Mouse (Mus musculus) heart, embryonic 12.5 days (tissue): ENCODE measurements at regions not wholly inside any gene's neighbourhood (a gene's known extent, or its start where the extent isn't known, plus 50 kb on each side); places are given as distances from the start of the nearest gene placed in this dataset.

Experiments
- ATAC-seq: fragments of 200-750 bp; cut with Nextera tagmentation; 2 replicates; pipeline ENCODE4 v1.8.0; 2017; ENCODE audit warnings: moderate TSS enrichment, moderate library complexity; ENCODE audit not compliant: insufficient number of reproducible peaks, low FRiP score
- H3K27ac ChIP-seq: fragments of 300-500 bp; sonication (generic); 2 replicates; pipeline ENCODE4 v1.5.1; 2016; ENCODE audit warnings: mild to moderate bottlenecking, moderate library complexity; ENCODE audit not compliant: poor library complexity, severe bottlenecking
- H3K27me3 ChIP-seq: fragments of 300-500 bp; sonication (generic); replicated peaks from 2 replicates; pipeline ENCODE4 v1.6.1; 2016; ENCODE audit warnings: mild to moderate bottlenecking, moderate library complexity
- H3K36me3 ChIP-seq: fragments of 300-500 bp; sonication (generic); 2 replicates; pipeline ENCODE4 v1.6.1; 2016; ENCODE audit warnings: mild to moderate bottlenecking, moderate library complexity
- H3K4me1 ChIP-seq: fragments of 300-500 bp; sonication (generic); replicated peaks from 2 replicates; pipeline ENCODE4 v1.6.1; 2016; ENCODE audit warnings: mild to moderate bottlenecking
- H3K4me2 ChIP-seq: fragments of 300-500 bp; sonication (generic); 2 replicates; pipeline ENCODE4 v1.6.1; 2016; ENCODE audit warnings: mild to moderate bottlenecking, moderate library complexity
- H3K4me3 ChIP-seq: fragments of 300-500 bp; sonication (generic); 2 replicates; pipeline ENCODE4 v1.5.1; 2016; ENCODE audit warnings: mild to moderate bottlenecking
- H3K9ac ChIP-seq: fragments of 300-500 bp; sonication (generic); 2 replicates; pipeline ENCODE4 v1.6.1; 2016; ENCODE audit warnings: mild to moderate bottlenecking, moderate library complexity
- H3K9me3 ChIP-seq: fragments of 300-500 bp; sonication (generic); replicated peaks from 2 replicates; pipeline ENCODE4 v1.6.1; 2016; ENCODE audit warnings: mild to moderate bottlenecking, moderate library complexity
- WGBS: fragments of 180-500 bp; shearing (Covaris S2); methylation state at CpG from one replicate; pipeline ENCODE4 v1.1.7; 2016; 5-methylcytosine and 5-hydroxymethylcytosine counted together

DNA sequence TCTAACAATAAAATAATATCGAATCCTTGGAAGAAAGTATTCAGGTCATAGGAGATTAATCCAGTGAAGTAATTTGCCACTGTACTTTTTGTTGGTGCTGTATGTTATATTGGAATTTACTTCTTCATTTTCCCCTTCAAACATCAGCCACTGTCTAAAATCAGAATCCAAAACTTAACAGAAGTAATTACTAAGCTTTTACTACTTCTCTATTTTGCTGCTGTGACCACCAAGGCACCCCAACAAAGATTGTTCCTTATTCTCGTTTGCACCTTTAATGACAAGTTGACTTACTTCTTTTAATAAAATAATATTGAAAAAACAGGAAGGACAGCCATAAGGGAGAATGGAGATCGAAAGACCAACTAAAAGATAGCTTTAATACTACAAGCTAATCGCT is 1130.1 kb upstream of the Cited2 start:
- H3K9ac ChIP-seq = no peak overlapping the region
- H3K36me3 ChIP-seq = no peaks in the 10 kb centered on the region
- WGBS = 85% methylated on average over 4 of the region's 4 CpGs
- H3K9me3 ChIP-seq = no peaks in the 10 kb centered on the region
- ATAC-seq = no peak
- H3K4me3 ChIP-seq = no peak overlapping the region
- no peak overlapping the region for H3K4me2 ChIP-seq
- H3K27ac ChIP-seq = no peak overlapping the region
- 0 out of 2 replicates have a peak, but pooled peaks cover 6% of the 10 kb centered on the region for H3K4me1 ChIP-seq
- no peaks in the 10 kb centered on the region for H3K27me3 ChIP-seq

DNA sequence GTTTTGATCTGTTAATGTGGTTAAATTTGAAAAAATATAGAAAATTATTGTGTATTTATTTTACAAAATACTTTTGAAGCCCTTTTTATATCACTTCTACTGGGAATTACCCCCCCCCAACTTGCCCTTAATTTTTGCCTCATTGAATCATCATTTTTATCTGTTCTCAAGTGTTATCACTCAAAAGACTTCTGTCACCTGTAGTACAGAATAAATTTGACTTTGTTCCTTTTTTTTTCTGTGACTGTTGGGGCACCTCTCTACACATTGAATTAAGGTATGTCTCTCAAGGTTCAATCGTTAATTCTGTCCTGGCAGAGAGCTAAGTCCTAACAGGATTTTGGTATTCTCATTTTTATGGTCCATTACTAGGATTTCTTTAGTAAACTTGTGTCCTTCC is 1123.0 kb upstream of the Cited2 start:
- H3K36me3 ChIP-seq = no peaks in the 10 kb centered on the region
- no peaks in the 10 kb centered on the region for H3K9me3 ChIP-seq
- no peak overlapping the region for H3K4me2 ChIP-seq
- H3K27me3 ChIP-seq = no peaks in the 10 kb centered on the region
- H3K4me1 ChIP-seq = no peaks in the 10 kb centered on the region
- H3K9ac ChIP-seq = no peak overlapping the region
- ATAC-seq = no peak
- H3K27ac ChIP-seq = no peak overlapping the region
- WGBS = 81% methylated on average over 1 of the region's 1 CpGs
- no peak overlapping the region for H3K4me3 ChIP-seq

DNA sequence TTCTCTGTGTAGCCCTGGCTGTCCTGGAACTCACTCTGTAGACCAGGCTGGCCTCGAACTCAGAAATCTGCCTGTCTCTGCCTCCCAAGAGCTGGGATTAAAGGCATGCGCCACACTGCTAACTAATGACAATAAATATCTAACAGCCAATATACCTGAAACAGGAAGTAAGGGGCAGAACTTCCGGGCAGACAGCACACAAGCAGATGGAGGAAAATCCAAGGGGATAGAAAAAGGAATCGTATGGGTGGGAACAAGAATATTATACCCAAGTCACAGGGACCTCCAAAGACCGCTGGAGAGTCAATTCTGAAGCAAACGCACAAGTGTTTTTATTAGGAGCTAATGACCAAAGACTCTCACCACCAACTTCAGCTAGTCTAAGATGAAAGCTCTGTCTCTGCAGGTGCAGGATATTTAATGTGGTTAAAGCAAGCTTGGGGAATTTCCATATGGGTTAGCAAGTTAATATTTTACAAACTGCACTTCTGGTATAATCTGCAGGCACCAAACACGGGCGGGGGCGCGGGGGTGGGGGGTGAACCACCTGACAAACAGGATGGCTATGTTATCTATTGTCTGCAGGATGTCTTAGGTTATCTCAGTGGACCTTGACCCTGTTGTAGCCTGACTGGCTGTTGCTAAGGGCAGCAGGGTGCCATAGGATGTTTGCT is 1122.3 kb upstream of the Cited2 start:
- H3K9ac ChIP-seq = no peak overlapping the region
- no peak overlapping the region for H3K4me3 ChIP-seq
- no peaks in the 10 kb centered on the region for H3K9me3 ChIP-seq
- 77% methylated on average over 10 of the region's 10 CpGs for WGBS
- H3K4me1 ChIP-seq = no peaks in the 10 kb centered on the region
- no peak overlapping the region for H3K4me2 ChIP-seq
- H3K27ac ChIP-seq = no peak overlapping the region
- H3K36me3 ChIP-seq = no peaks in the 10 kb centered on the region
- peak; percentile 94 for ATAC-seq
- no peaks in the 10 kb centered on the region for H3K27me3 ChIP-seq

DNA sequence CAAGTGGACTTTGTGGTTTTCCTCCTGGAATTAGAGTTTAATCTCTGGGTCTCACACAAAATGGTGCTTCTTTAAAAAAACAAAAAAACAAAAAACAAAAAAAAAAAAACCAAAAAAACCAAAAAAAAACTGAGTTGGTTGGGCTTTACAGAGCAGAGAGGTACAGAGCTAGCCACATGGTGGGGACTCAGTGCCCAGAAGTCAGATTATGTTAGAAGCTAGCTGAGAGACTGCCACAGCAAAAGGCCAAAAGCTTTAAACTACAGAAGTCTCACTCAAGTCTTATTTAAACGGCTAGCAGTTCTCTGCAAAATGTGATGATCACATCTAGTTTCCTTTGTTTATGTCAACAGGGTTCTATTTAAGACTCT is 1121.8 kb upstream of the Cited2 start:
- Histone ChIP-seq H3K4me3 (no peak overlapping the region), H3K9me3 (no peaks in the 10 kb centered on the region), H3K27ac (no peak overlapping the region), H3K36me3 (no peaks in the 10 kb centered on the region), H3K27me3 (no peaks in the 10 kb centered on the region), H3K9ac (no peak overlapping the region), H3K4me2 (no peak overlapping the region), H3K4me1 (no peaks in the 10 kb centered on the region)
- ATAC-seq = peak; percentile 43; the same call in 1 of the 2 replicates
- WGBS = 48% methylated on average over 1 of the region's 1 CpGs

DNA sequence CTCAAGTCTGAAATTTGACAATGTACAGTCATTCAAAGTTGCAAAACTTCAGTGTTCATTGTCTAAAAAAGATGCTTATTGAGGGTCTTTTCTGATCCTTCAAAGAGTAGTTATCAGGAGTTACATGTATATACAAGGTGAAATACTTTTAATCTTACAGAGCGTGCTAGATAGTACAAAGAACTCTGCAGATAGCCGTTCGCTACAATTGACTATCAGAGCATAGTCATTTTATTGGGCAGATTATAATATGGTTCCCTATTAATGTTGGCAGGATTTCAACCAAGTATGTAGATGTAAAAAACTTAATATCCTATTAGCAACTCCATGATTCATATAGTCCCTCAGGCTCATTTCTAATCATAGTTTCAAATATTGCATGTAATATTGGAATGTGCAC is 1114.7 kb upstream of the Cited2 start:
- no peak overlapping the region for H3K9ac ChIP-seq
- 74% methylated on average over 3 of the region's 3 CpGs for WGBS
- ATAC-seq = no peak
- no peak overlapping the region for H3K4me3 ChIP-seq
- no peaks in the 10 kb centered on the region for H3K36me3 ChIP-seq
- H3K27me3 ChIP-seq = no peaks in the 10 kb centered on the region
- no peaks in the 10 kb centered on the region for H3K4me1 ChIP-seq
- H3K4me2 ChIP-seq = no peak overlapping the region
- H3K27ac ChIP-seq = no peak overlapping the region
- H3K9me3 ChIP-seq = no peaks in the 10 kb centered on the region

DNA sequence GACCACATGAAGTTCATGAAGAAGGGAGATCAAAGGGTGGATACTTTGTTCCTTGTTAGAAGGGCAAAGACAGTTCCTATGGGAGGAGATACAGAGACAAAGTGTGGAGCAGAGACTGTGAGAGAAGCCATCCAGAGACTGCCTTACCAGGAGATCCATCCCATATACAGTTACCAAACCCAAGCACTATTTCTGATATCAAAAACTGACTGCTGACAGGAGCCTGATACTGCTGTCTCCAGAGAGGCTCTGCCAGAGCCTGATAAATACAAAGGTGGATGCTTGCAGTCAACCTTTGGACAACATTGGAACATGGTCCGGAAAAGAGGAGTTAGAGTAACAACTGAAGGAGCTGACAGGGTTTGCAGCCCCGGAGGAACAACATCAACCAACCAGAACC is 1104.3 kb upstream of the Cited2 start:
- no peaks in the 10 kb centered on the region for H3K4me1 ChIP-seq
- no peak overlapping the region for H3K9ac ChIP-seq
- no peak for ATAC-seq
- H3K27me3 ChIP-seq = no peaks in the 10 kb centered on the region
- H3K27ac ChIP-seq = no peak overlapping the region
- peaks cover 5% of the 10 kb centered on the region; the same call in 1 of the 2 replicates for H3K9me3 ChIP-seq
- no peak overlapping the region for H3K4me3 ChIP-seq
- WGBS = 84% methylated on average over 2 of the region's 2 CpGs
- no peak overlapping the region for H3K4me2 ChIP-seq
- H3K36me3 ChIP-seq = no peaks in the 10 kb centered on the region

DNA sequence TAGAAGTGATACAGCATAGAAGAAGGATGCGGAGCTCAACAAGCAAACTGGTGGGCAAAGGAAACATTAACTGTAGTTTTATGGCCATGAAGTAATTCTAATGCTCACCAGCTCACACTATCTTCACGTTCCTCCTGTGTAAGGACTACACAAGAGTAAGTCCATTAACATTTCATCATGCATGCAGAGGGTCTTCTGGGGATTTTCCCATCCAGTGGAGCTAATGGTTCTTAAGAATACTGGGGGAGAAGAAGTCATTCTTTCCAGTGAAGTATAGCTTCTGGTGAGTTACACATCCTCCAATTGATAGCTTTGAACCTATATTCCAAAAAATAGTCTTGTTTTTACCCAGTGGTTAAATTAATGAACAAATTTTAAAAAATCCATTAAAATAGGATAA is 1103.4 kb upstream of the Cited2 start:
- peaks cover 5% of the 10 kb centered on the region; the same call in 1 of the 2 replicates for H3K9me3 ChIP-seq
- H3K27ac ChIP-seq = no peak overlapping the region
- H3K4me2 ChIP-seq = no peak overlapping the region
- WGBS = 84% methylated on average over 2 of the region's 2 CpGs
- H3K9ac ChIP-seq = no peak overlapping the region
- no peaks in the 10 kb centered on the region for H3K27me3 ChIP-seq
- no peak for ATAC-seq
- no peaks in the 10 kb centered on the region for H3K4me1 ChIP-seq
- H3K4me3 ChIP-seq = no peak overlapping the region
- no peaks in the 10 kb centered on the region for H3K36me3 ChIP-seq

DNA sequence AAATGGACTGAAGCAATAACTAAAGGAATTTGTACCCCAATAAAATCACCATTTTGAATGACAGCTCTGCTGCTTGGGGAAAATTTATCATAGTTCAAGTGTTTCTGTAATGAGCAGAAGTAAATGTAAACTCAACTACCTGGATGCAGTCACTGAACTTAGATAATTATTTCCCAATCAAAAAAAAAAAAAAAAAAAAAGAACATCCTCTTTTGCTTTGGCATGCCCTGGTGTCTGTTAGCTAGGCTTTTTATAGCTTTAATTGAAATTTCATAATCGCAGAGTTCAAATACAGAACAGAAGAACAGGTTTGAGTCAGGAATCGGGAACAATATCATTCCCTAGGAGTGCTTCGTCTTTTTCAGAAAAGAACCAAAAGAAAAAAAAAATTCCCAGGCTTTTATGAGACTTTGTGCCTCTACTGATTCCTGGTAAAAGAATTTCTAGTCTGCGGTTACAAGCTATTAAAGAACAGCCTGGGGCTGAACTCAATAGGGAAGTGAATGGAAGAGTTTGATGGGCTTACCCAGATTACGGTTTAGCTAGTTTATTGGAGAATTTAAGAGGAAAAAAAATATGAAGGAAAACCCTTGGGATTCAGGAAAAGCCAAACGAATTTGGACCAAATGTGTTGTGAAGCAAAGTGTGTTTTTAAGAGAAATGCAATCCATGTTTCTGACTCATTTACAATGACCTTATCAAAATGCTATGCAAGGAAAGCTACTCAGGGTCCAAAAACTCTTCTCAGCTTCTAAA is 1102.0 kb upstream of the Cited2 start:
- WGBS = 78% methylated on average over 6 of the region's 6 CpGs
- no peak overlapping the region for H3K4me3 ChIP-seq
- H3K36me3 ChIP-seq = no peaks in the 10 kb centered on the region
- H3K4me2 ChIP-seq = no peak overlapping the region
- no peak overlapping the region for H3K27ac ChIP-seq
- no peak overlapping the region for H3K9ac ChIP-seq
- no peak for ATAC-seq
- H3K27me3 ChIP-seq = no peaks in the 10 kb centered on the region
- H3K4me1 ChIP-seq = no peaks in the 10 kb centered on the region
- peaks cover 5% of the 10 kb centered on the region; the same call in 1 of the 2 replicates for H3K9me3 ChIP-seq

DNA sequence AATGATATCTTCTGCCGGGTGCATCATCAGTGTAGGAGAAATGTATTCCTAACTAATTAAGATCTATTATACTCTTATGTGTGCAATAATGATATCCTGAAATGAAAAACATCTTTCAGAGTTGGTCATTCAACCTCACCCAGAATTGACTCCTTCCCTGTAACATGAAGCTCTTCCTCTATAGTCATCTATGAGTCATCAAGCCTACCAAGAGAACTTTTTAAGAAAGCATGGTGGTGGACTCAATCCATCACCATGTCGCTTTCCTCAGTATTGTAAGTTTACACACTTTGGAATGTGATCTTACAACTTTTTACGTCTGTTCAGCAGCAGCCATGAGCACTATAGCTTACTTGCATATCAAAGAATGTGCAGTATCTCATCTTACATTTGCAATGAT is 1100.2 kb upstream of the Cited2 start:
- Histone ChIP-seq H3K9ac (no peak overlapping the region), H3K36me3 (no peaks in the 10 kb centered on the region), H3K4me1 (no peaks in the 10 kb centered on the region), H3K4me3 (no peak overlapping the region), H3K27me3 (no peaks in the 10 kb centered on the region), H3K4me2 (no peak overlapping the region), H3K27ac (no peak overlapping the region), H3K9me3 (peaks cover 5% of the 10 kb centered on the region; the same call in 1 of the 2 replicates)
- 77% methylated on average over 3 of the region's 3 CpGs for WGBS
- ATAC-seq = no peak

DNA sequence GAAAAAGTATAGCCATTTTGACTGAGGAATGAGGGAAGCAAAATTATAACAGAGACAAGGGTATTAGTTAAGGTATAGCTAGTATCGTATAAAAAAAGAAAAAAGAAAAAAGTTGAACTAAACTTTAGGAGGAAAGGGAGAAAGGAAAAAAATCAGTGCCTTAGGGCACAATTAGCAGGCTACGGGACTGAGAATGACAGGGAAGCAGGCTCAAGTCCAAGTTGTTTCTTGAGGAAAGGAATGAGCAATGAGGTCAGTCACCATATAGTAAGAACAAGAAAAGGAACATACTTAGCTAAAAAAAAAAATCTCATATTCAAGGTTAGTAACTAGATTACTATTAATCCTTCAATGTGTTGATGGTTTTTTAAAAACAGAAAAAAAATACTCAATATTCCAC is 1089.8 kb upstream of the Cited2 start:
- H3K4me1 ChIP-seq = no peaks in the 10 kb centered on the region
- H3K4me2 ChIP-seq = no peak overlapping the region
- H3K4me3 ChIP-seq = no peak overlapping the region
- 69% methylated on average over 2 of the region's 2 CpGs for WGBS
- H3K27me3 ChIP-seq = no peaks in the 10 kb centered on the region
- ATAC-seq = no peak
- no peaks in the 10 kb centered on the region for H3K9me3 ChIP-seq
- no peak overlapping the region for H3K27ac ChIP-seq
- no peaks in the 10 kb centered on the region for H3K36me3 ChIP-seq
- H3K9ac ChIP-seq = no peak overlapping the region

DNA sequence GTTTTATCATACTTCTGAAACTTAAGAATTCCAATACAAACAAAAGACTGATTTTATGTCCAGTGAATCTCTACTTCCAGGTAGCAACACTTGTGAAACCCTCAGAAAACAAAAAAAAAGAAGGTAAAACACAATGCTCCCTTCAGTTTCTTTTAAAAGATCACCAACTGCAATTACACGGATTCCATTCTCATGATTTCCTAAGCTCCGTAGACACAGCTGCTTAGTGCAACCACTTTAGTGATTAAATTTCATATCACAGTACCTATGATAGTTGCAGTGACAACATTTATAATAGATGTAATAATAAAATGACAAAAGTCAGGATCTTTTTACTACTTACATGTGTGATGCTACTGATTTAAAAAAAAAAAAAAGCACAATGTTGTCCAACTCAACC is 1087.6 kb upstream of the Cited2 start:
- ATAC-seq = no peak

More for the DNA sequence above, 1087.6 kb upstream of the Cited2 start:
- peaks cover 4% of the 10 kb centered on the region; the same call in 1 of the 2 replicates for H3K4me1 ChIP-seq
- no peak overlapping the region for H3K27ac ChIP-seq
- no peaks in the 10 kb centered on the region for H3K27me3 ChIP-seq
- H3K4me2 ChIP-seq = no peak overlapping the region
- H3K9me3 ChIP-seq = no peaks in the 10 kb centered on the region
- WGBS = 87% methylated on average over 2 of the region's 2 CpGs
- no peak overlapping the region for H3K9ac ChIP-seq
- H3K4me3 ChIP-seq = no peak overlapping the region
- H3K36me3 ChIP-seq = no peaks in the 10 kb centered on the region
